Mouse (Mus musculus) cerebellum, adult 11-12 months (tissue): ENCODE results near the gene Pdia5.

Source experiments
- DNase-seq: peaks from one replicate; pipeline ENCODE4 v3.0.0; 2022

The Pdia5 gene

DNA sequence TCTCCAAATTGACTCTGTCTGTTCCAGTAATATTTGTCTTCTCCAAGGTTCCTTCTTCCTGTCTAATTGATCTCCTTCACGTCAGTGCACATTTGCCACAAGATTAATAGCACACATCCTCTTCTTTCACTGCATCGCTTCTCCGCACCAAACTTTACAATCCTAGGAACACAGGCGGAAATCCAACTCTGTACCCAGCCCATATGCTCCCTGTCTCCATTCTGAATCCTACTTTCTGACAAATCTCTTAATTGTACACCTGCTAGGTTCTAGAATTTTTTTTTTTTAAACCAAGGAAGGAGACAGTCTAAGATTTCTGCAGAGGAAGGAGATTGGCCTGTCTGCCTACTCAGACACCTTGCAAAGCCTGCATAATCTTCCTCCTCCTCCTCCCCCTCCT is 59.1 kb downstream of the Pdia5 start:
- DNase-seq = no peak

DNA sequence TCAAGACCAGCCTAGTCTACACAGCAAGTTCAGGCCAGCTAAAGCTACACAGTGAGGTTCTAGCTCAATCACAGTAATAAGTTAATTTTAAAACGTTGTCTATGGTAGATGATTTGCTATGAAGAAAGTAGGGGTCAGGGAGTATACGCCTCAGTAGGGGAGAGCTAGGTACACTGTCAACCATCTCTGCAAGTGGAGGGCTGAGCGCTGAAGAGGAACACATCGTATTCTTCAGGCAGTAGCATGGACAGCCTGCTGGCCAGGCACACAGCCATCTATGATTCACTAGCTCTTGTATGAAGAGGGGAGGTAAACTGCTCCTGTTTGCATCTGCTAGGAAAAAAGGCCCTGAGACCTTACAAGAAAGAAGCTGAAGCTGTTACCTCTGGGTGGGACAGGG is 65.7 kb downstream of the Pdia5 start:
- DNase-seq = no peak

DNA sequence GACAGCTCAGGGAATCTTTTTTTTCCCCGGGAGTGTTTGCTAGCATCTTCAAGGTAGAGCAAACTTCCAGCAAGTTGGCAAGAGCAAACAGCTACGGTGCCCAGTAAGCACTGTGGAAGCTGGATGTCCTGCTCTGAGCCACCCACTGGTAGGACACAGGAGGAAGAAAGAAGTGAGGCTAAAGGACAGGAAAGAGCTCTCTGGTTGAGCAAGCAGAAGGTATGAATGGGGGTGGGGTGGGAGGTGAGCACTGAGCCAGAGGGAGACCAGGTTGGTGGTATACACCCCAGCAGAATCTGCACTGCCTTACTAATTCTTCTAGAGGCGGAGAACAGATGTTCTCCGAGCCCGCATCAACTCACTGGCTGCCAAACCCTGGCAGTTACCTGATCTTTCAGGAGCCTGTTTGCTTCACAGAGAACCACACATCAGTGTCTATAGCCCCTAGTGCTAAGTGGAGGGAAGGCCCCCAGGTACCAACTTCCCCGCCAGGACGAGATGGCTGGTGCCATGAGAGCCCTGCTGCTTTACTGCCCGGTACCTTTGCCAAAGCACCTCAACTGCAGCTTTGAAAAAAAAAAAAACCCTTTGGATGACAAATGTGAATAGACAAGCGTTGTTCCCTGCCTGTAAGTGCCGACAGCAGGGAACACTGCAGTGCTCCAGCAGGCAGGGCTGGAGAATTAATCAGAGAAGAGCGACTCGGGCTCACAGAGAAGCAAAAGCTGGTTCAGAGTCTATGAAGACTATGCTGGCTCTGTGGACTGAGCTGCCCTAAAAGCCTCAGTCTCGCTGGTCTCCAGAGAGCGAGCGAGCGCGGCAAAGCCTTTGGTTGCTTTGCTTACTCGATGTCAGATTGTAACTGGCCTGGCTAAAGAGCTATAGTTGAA is 67.2 kb downstream of the Pdia5 start:
- DNase-seq = peak; percentile 15

DNA sequence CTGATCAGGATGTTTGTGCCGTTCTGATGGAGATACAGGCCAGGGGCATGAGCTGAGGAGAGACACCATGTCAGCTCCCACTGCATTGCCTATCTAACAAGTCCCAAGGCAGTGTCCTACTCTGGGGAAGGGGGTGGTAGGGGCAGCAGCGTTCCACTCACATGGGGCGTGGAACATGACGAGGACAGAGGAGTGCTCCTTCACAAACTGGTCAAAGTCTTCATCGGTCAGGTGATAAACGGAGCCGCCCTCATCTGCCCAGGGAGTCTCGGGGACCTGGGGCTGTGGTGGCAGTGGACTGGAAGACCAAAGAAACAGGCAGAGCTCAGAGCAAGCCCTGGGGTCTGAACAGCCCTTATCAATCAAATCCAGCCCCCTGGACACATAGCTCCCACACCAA is 68.0 kb downstream of the Pdia5 start:
- no peak for DNase-seq

DNA sequence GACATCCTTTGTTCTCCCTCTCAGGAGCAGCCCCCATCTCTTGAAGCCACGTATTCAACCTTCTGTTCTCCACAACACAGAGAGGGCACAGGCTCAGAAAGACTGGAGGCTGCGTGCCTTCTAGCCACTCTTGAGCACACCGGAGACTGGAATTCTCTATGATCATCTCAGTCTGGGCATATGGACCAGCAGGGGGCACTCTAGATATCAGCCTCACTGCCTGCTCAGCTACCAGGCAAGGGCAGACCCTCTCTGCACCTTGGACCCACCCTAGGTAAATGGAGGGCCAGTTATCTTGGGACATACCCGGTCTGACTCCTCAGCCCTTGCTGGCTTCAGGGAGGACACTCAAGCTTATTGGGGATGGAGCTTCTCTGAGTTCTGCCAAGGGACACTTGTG is 68.5 kb downstream of the Pdia5 start:
- peak; percentile 17 for DNase-seq

DNA sequence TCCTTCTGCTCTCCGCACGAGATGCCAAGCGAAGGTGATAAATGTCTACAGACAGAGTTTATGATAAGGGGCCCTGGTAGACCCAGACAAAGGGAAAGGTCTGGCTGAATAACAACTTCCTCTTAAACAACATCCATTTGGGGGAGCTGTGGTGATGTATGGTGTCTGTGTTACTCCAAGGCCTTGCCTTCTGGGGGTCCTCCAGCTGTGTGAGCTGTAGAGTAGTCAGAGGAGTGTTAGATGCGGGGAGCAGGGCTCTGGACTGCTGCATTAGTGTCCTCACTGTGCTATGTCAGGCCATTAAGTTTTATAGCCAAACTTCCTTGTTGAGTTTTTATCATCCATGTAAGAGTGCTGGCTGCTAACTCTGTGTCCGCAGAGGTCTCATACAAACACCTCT is 76.1 kb downstream of the Pdia5 start:
- no peak for DNase-seq

DNA sequence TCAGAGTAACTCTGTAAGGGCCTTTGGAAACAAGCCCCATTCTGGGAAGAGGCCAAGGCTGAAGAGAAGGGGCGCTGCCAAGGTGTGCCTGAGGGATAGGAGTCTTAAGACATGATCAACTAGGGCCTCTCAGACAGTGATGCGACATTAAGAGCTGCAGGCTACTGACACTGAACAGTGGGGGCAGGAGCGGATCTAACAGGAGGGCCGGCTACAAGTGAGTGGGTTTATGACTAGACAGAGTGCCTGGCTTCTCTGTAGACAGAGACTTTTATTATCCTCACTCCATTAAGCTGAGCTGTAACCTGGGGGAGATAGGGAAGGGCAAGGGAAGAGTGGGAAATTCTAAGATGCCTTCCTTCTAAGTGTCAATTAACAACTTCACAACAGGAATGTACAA is 84.0 kb downstream of the Pdia5 start:
- DNase-seq = no peak

DNA sequence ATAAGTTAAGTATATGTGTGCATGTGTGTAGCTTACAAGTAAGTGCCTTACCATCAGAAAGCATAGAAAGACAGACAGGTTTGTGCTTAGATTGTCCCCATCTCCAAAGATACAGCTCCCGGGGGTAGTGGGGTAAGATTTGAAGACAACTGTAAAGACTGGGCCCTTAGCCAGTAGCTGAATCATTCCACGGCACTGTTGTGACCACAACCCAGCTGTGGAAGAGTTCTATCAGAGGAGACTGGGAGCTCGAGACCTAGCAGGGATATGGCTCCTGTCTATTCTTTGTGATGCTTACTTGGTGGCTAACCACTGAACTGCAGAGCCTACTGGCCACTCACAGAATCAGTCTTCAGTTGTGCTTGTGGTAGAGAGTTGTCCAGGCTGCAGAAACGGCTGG is 84.5 kb downstream of the Pdia5 start:
- no peak for DNase-seq

DNA sequence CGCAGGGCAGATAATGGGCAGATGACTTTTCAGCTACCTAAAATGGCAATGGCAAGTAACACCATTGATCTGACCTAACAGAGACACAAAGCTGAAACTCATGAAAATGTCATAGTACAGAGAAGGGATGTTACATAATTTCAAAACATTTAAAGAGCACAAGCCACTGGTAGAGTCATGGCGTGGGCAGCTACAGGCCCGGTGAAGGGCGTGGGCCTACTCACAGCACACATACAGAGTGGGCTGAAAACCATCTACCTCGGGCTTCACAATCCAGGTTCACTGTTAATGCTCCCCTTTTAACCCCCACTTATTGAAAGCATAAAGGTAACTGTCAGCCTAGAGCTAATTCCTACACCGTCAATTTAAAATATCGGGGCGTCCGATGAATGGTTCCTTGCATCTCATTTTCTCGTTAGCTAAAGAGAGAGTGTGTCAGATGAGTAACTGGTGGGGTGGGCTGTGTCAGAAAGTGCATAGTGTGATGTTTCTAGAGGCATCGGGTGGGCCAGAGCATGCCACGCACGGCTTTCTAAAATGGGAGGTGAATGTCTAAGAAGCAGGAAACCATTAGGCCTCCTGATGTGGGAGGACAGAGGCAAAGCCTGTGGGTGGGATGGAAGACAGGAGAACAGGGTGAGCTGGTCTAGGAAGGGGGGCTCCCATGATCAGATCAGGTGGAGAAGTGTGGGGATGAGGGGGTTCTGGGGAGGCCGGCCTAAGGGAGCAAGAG is 85.2 kb downstream of the Pdia5 start:
- DNase-seq = no peak

DNA sequence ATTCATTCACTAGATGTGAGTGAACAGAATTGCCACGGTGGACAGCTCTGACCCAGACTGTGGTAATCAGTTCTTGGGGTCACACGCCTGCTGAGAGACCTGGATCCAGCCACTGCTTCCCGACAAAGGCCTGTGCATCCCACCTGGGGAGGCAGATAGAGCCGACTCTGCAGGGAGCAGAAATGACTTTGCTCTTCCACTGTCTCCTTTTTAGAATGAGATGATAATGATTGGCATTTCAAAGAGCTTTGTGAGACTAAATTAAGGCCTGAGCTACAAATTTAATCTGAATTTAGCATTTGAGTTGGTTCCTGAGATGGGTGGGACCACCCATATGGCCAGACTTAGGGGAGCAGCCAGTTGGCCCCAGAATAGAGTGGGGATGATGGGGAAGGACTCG is 85.8 kb downstream of the Pdia5 start:
- no peak for DNase-seq

DNA sequence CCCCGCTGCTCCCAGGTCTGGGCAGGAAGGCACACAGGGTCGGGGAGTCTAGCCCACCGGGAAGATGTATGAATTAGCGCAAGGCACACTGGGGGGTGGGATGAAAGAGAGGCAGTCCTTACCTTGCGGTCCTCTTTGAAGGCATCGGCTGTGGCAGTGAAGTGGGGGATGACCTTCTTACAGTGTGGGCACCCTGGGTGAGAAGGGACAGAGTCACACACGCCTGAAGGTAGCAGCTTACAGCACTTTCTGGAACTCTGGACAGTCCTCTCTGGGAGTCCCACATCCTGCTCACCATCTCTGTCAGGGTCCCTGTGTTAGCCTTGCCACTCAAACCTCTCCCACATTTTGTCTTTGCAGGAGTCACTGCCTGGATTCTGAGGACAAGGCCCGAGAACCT is 86.8 kb downstream of the Pdia5 start:
- DNase-seq = no peak

DNA sequence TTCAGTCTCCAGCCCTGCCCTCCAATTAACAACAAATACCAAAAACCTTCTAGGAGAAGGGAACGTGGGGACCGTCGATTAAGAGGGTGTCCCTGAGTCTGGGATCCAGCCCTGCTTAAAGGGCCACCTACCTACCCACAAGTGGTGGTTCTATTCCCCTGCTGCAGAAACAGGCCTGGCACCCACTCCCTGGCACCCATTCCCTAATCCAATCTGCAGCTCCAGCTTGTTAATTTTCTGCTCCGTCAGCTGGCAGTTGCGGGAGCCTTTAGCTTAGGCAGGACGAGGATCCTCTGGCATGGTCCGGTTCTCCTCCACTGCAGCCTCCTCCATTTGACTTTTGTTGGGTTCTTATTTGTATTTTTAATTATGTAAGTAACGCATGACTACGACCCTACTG is 87.3 kb downstream of the Pdia5 start:
- no peak for DNase-seq

DNA sequence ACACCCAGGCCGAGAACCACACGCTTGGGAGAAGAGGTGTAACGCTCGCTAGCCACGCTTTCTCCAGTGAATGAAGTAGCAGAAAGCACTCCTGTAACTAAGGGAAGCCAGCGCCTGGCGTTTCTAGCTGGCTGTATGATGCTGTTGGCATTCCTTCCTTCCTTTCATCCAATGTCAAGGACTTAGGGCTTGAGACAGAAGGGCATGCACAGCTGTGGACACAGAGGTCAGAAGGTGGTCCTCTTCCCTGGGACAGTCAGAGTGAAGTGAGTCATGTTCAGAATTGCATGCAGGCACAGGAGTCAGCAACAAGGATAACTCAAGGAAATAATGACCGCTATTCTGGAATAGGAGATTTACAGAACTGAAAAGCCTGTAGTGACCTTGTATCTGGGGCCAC is 97.9 kb downstream of the Pdia5 start:
- no peak for DNase-seq

DNA sequence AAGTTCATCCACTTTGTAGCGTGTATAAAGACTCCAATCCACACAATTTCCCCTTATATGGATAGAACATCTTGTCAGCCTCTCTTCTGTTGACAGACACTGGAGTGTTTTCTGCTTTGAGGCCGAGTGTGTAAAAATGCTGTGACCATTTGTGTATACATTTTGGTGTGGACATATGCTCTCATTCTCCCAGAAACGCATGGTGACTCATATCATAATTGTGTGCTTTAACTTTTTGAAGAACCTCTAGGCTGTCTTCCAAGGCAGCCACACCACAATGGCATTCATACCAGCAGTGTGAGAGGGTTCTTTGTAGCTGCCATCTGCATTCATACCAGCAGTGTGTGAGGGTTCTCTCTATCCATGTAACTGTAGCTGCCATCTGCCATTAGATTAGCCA is 105.0 kb downstream of the Pdia5 start:
- DNase-seq = no peak

DNA sequence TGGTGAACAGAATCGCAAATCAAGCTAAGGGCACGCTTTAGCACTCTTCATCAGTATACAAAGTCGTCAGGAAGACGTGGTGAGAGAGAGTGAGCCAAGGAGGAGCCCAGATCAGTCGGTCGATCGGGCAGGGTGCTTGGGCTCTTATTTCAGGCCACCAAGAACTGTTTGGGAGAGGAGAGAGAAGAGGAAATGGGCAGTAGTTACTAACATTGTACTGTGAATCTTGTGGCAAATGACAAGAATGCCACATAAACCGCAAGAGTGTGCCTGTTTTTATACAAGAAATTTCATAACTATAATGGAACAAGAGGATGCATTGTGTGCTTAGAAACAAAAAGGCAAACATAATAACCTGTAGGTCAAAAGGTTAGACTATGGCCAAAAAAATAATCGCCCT is 110.6 kb downstream of the Pdia5 start:
- no peak for DNase-seq

DNA sequence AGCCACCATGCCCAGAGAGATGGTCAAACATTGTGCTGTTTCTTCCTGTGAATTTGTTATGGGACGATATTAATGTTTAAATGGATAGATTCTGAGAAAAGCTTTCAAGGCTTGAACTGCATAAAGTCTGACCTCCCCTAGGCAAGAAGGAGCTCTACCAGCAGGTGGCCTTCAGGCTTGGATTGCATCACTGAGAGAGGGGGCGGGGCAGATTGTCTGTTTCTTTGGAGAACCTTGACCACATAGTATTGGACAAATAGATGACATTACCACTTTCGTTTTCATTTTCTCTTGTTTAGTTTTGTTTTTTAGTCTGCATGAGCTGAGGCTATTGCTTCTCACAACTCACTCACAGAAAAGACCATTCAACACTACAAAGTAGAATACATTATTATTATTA is 111.3 kb downstream of the Pdia5 start:
- no peak for DNase-seq

DNA sequence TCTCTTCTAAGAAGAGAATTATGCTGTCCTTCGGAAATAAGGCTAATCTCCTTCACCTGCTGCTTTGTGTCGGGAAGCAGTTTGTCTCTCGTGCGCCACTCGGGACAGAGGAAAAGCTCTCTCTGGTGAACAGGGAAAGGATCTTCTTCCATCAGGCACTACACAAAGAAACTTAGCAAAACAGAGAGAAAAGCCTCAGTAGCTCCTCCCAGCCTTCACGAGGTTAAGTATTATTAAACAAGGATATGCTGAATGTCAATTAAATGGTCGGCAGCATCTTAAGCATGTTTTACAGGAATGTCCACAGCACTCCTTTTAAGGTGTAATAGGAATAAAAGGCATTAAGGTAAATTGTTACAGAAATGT is 126.6 kb downstream of the Pdia5 start:
- no peak for DNase-seq

DNA sequence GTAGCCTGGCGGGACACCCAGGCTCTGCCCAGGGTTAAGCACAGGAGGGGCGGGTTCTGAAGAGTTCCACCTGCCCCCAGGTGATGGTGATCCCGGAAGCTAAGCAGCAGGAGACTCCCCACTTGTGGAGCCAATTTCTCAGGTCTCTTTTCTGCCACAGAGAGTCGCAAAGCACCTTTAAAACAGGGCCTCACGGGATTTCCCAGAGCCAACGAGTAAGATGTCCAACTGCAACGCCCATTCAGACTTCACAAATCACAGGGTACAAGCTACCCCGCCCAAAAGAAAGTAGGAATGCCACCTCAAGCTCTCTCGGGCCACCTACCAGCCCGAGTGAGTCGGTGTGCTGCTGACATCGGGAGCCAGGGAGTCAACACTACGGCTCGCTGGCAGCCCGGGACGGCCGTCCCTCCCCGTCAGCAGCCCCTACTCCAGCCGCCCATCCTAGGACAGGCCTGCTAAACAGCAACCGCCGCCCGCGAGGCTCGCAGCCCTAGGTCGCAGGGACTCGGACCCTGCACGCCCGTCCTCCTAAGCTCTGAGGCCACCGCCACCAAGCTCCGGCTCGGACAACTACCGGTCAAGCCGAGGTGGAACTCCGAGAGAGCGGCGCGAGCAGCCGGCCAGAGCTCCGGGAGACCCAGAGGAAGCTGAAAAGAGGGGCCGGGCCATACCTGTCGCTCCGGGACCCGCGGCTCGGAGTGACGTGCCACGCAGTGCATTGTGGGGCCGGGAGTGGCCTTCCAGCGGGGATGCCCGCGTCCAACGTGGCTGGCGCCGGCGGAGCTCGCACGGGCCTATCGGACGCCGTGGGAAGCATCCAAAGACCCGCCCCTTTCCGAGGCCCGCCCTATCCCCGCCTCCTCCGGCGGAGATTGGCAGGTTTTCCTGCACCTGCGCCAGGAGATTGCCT is 127.3 kb downstream of the Pdia5 start, which contains the start of gene Sec22a:
Gene Sec22a (minus strand): TSS at position 769 of the 913 bp plus-strand sequence.
- peak; percentile 95 for DNase-seq

DNA sequence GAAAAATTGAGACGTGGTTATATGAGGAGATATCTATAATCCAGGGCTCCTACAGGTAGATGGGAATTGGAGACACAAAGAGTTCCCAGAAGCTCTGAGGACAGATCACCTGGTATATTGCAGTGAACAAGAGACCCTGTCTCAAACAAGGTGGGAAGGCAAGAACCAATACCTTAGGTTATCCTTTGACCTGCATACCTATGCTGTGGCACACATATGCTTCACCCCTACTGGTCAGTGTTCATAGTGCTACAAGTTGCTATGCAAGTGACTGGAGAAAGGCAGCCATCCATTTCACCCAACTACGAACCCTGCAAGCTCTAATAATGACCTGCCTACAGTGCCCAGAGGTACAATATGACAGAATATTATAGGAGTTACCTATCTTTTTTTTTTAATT is 128.5 kb downstream of the Pdia5 start:
- DNase-seq = no peak

DNA sequence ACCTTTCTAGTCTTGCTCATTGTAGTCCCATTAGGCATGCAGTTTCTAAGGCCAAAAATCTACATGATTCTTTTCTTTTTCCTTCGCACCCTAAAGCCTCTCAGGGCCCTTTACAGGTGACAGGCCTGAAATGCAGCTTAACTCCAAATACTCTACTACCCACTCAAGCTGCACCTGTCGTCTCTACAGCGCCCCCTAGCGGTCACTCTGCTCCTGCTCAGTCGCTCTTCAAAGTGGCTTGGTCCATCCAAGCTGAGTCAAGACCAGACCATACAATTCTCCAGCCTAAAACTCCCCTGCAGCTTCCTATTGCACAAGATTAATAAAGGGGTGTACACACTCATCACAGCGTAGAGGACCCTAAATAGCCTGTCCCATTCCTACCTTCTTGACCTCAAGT is 130.1 kb downstream of the Pdia5 start:
- peak; percentile 15 for DNase-seq

DNA sequence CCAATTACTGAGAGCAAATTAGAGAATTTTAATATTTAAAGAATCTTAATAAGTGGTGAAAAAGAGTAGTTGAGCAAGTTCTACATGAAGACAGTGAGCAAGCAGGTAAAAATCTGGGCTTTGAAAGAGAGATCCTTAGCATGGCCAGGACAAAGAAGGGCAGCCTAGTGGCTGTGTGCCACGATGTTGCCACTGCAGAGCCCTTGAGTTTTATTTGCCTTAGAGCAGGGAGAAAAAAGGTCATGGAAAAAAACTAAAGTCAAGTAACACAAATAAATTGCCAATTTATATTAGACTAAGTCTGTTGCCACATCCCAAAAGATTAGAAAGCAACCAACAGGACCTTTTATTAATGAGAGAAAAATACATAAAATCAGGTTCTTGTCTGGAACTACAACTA is 133.2 kb downstream of the Pdia5 start:
- DNase-seq = no peak
